19 mouse cellular contexts compared by ENCODE assay signal in genomic region chr9:43000595-43001250, GRCm38 (mm10). TPM values are rescaled to one million over a fixed set of nuclear protein-coding genes. Genes with fewer than 3 reads are reported as not detected.
DNase-seq lines count a peak whose midpoint lies in the region; ATAC-seq and TF ChIP-seq lines count a peak whose summit lies in the region.
"Had no signal": no experiment of that assay in that cellular context is flagged by ENCODE, and none has a peak within 500 bp of the region (broad histone marks: within the 10 kb centered on the region; RNA-seq: fewer than 3 reads in every experiment).

No protein-coding gene starts in this region.

- no peaks in the 10 kb centered on the region for H3K4me1 ChIP-seq in lung, embryonic 14.5 days (ENCODE audit: insufficient read depth)
- no peaks in the 10 kb centered on the region for H3K4me1 ChIP-seq in stomach, embryonic 15.5 days
- H3K4me1 ChIP-seq: forebrain, embryonic 15.5 days; heart, embryonic 12.5 days; hindbrain, embryonic 12.5 days; midbrain, embryonic 13.5 days; neural tube, embryonic 12.5 days had no signal

- no peak overlapping the region for H3K4me3 ChIP-seq in lung, embryonic 14.5 days (ENCODE audit: low read depth, low read length)
- H3K4me3 ChIP-seq in stomach, embryonic 15.5 days (replicated peaks) = no peak overlapping the region
- H3K4me3 ChIP-seq: forebrain, embryonic 15.5 days; heart, embryonic 12.5 days; hindbrain, embryonic 12.5 days; layer of hippocampus, adult 2 months; midbrain, embryonic 13.5 days; neural tube, embryonic 12.5 days had no signal

- DNase-seq in heart, adult 11 months = peak; percentile 81
- no peak for DNase-seq in heart, adult 8-10 months (ENCODE audit: low spot score)
- peak; percentile 56 for DNase-seq in lung, embryonic 14.5 days
- no peak for DNase-seq in lung, postnatal 14 days
- peak; percentile 57 to 70 for DNase-seq in adrenal gland, postnatal 36 days
- no peak for DNase-seq in urinary bladder, postnatal 25 days (ENCODE audit: low spot score)
- DNase-seq in layer of hippocampus, adult 18-20 months (ENCODE audit: low spot score in 2 of 2) = no peak
- DNase-seq: thymus, adult 18-20 months had no signal

- H3K27me3 ChIP-seq in lung, embryonic 14.5 days (ENCODE audit: insufficient read depth, low read length) = no peaks in the 10 kb centered on the region
- H3K27me3 ChIP-seq in stomach, embryonic 15.5 days (replicated peaks) = no peaks in the 10 kb centered on the region
- H3K27me3 ChIP-seq: forebrain, embryonic 15.5 days; heart, embryonic 12.5 days; hindbrain, embryonic 12.5 days; midbrain, embryonic 13.5 days; neural tube, embryonic 12.5 days; Patski had no signal

- H3K4me2 ChIP-seq in lung, embryonic 14.5 days = no peak overlapping the region
- H3K4me2 ChIP-seq in stomach, embryonic 15.5 days = no peak overlapping the region
- H3K4me2 ChIP-seq: forebrain, embryonic 15.5 days; heart, embryonic 12.5 days; hindbrain, embryonic 12.5 days; midbrain, embryonic 13.5 days; neural tube, embryonic 12.5 days had no signal

- H3K36me3 ChIP-seq in lung, embryonic 14.5 days (ENCODE audit: insufficient read depth) = peaks cover 86% of the 10 kb centered on the region
- H3K36me3 ChIP-seq in stomach, embryonic 15.5 days = peaks cover 44% of the 10 kb centered on the region

- WGBS in lung, embryonic 14.5 days = 62% methylated on average over 11 of the region's 11 CpGs
- 67% methylated on average over 11 of the region's 11 CpGs for WGBS in stomach, embryonic 15.5 days

- TF ChIP-seq CTCF in lung, embryonic 14.5 days (IDR thresholded peaks at IDR 0.05; ENCODE audit: low read depth) = no peak

- ATAC-seq in lung, embryonic 14.5 days (ENCODE audit: insufficient read depth) = no peak
- ATAC-seq in stomach, embryonic 15.5 days (ENCODE audit: insufficient read depth, low FRiP score, low read depth) = peak; percentile 78; the same call in 1 of the 2 replicates
- ATAC-seq: forebrain, embryonic 15.5 days; midbrain, embryonic 13.5 days had no signal

- H3K9ac ChIP-seq in lung, embryonic 14.5 days = no peak overlapping the region
- no peak overlapping the region for H3K9ac ChIP-seq in stomach, embryonic 15.5 days
- H3K9ac ChIP-seq: forebrain, embryonic 15.5 days; heart, embryonic 12.5 days; hindbrain, embryonic 12.5 days; midbrain, embryonic 13.5 days; neural tube, embryonic 12.5 days had no signal

- H3K9me3 ChIP-seq in lung, embryonic 14.5 days (ENCODE audit: low read depth, low read length) = no peaks in the 10 kb centered on the region
- H3K9me3 ChIP-seq in stomach, embryonic 15.5 days = no peaks in the 10 kb centered on the region
- H3K9me3 ChIP-seq: forebrain, embryonic 15.5 days; heart, embryonic 12.5 days; hindbrain, embryonic 12.5 days; midbrain, embryonic 13.5 days; neural tube, embryonic 12.5 days had no signal

- no peak overlapping the region for H3K27ac ChIP-seq in lung, embryonic 14.5 days (ENCODE audit: low read depth)
- H3K27ac ChIP-seq in stomach, embryonic 15.5 days = no peak overlapping the region
- H3K27ac ChIP-seq: forebrain, embryonic 15.5 days; hindbrain, embryonic 12.5 days; layer of hippocampus, adult 2 months; midbrain, embryonic 13.5 days; neural tube, embryonic 12.5 days had no signal

RNA-seq across cellular contexts. Expression of gene Grik4, which starts 56.4 kb away (rescaled TPM):
- total RNA-seq in heart, adult 8-10 months (2022) = not detected
- polyA plus RNA-seq in lung, embryonic 14.5 days (2014; fragmentation: Nextera tagmentation; extraction: Ambion mirVana) = 1.6 and 2.2 TPM in 2 replicates
- 1 to 10 TPM; 1.2 to 1.4 TPM for total RNA-seq in adrenal gland, postnatal 36 days (2021)
- polyA plus RNA-seq in stomach, embryonic 15.5 days (2015; fragmentation: Nextera tagmentation; extraction: Ambion mirVana) = 1.1 TPM in 2 replicates
- 10 to 100 TPM; 50.7 to 54.9 TPM for total RNA-seq in layer of hippocampus, adult 18-20 months (2021)
- total RNA-seq: heart, postnatal 14 days; megakaryocyte progenitor cell, adult 5-6 weeks had no signal
- polyA plus RNA-seq: CD4-positive, CD25-positive, alpha-beta regulatory T cell, adult 4 months had no signal

Comparison
In these comparisons a context has a peak if more than half of its experiments do, and no peak if none do; other contexts are left out.
1. DNase-seq: peak in heart, adult 11 months (single experiment), lung, embryonic 14.5 days (single experiment) and adrenal gland, postnatal 36 days (2 of 2); none in heart, adult 8-10 months (single experiment), lung, postnatal 14 days (single experiment), urinary bladder, postnatal 25 days (single experiment) and layer of hippocampus, adult 18-20 months (0 of 2).
2. RNA of gene Grik4, which starts 56.4 kb away (total RNA-seq): 50.7 to 54.9 TPM in layer of hippocampus, adult 18-20 months; 1.2 to 1.4 TPM in adrenal gland, postnatal 36 days and not detected in heart, adult 8-10 months; every median in the first group is over 10 times any median in the second.